Mouse (Mus musculus): ENCODE results near the gene Itgb5.

DNA sequence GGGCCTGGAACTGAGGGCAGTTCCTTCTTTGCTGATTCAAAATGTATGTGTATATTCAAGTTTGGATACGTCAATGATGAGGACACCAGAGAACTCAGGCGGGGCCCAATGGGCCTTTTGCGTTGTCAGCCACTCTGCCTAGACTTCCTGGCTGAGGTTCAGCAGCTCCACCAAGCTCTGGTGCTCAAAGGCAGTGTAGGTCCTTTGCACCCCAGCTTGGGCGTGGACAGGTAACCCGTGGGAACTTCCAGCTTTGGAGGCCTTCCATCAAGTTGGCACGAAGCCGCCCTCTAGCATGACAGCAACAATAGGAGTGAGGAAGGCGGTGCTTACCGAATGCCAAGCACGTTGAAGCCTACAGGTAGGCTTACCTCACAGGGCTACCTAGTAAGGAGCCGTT lies 103.9 kb downstream of the Itgb5 start:
- no peak for TF ChIP-seq CTCF (IDR thresholded peaks at IDR 0.05; ENCODE audit: insufficient read depth, low read length)
- TF ChIP-seq POLR2A (IDR thresholded peaks at IDR 0.05; ENCODE audit: borderline replicate concordance, extremely low read depth, low read depth, low read length) = no peak

Data from lung, adult 2 months (tissue).